Mouse (Mus musculus): ENCODE data around the gene Cpsf4.
"Not testable (repeated sequence)": the region's sequence is repeated elsewhere in the genome, so short reads cannot be mapped to it uniquely, and the experiment has no call there.

Cpsf4 gene

GRCm38 (mm10) chr5:145189416-145189815, 22.4 kb downstream of the Cpsf4 start:
- no peak for DNase-seq

GRCm38 (mm10) chr5:145190373-145190772, 23.4 kb downstream of the Cpsf4 start:
- no peak for DNase-seq

GRCm38 (mm10) chr5:145190875-145191798, 24.1 kb downstream of the Cpsf4 start:
- peak; percentile 90 for DNase-seq

- DNase-seq = no peak
Measured at GRCm38 (mm10) chr5:145191962-145192361, 24.9 kb downstream of the Cpsf4 start, which contains the start of gene Atp5j2. TSS of gene Atp5j2 (minus strand) at chr5:145192062.

- DNase-seq = no peak
Measured at GRCm38 (mm10) chr5:145200387-145200786, 33.4 kb downstream of the Cpsf4 start.

GRCm38 (mm10) chr5:145201321-145201991, 34.4 kb downstream of the Cpsf4 start, which contains the start of gene Zkscan14:
TSS of gene Zkscan14 (minus strand) at chr5:145201868.
- peak; percentile 79 for DNase-seq

- no peak for DNase-seq
Measured at GRCm38 (mm10) chr5:145202446-145202845, 35.4 kb downstream of the Cpsf4 start.

GRCm38 (mm10) chr5:145203936-145204691, 37.1 kb downstream of the Cpsf4 start, which contains the start of gene Zkscan5:
TSS of gene Zkscan5 (plus strand) at chr5:145204562.
- DNase-seq = peak; percentile 97

- no peak for DNase-seq
Measured at GRCm38 (mm10) chr5:145205041-145205440, 38.0 kb downstream of the Cpsf4 start.

GRCm38 (mm10) chr5:145207385-145207784, 40.4 kb downstream of the Cpsf4 start:
- DNase-seq = no peak

- no peak for DNase-seq
Measured at GRCm38 (mm10) chr5:145207954-145208353, 40.9 kb downstream of the Cpsf4 start.

GRCm38 (mm10) chr5:145208391-145208790, 41.4 kb downstream of the Cpsf4 start:
- DNase-seq = not testable (repeated sequence)

- no peak for DNase-seq
Measured at GRCm38 (mm10) chr5:145211340-145211739, 44.3 kb downstream of the Cpsf4 start.

GRCm38 (mm10) chr5:145212216-145212615, 45.2 kb downstream of the Cpsf4 start:
- DNase-seq = no peak

- no peak for DNase-seq
Measured at GRCm38 (mm10) chr5:145213505-145213904, 46.5 kb downstream of the Cpsf4 start.

GRCm38 (mm10) chr5:145214679-145215078, 47.7 kb downstream of the Cpsf4 start:
- DNase-seq = no peak

- DNase-seq = no peak
Measured at GRCm38 (mm10) chr5:145217746-145218145, 50.7 kb downstream of the Cpsf4 start.

- no peak for DNase-seq
Measured at GRCm38 (mm10) chr5:145218206-145218605, 51.2 kb downstream of the Cpsf4 start.

- DNase-seq = no peak
Measured at GRCm38 (mm10) chr5:145218671-145219070, 51.7 kb downstream of the Cpsf4 start.

GRCm38 (mm10) chr5:145219981-145220380, 53.0 kb downstream of the Cpsf4 start:
- DNase-seq = no peak

GRCm38 (mm10) chr5:145222840-145223239, 55.8 kb downstream of the Cpsf4 start:
- no peak for DNase-seq

GRCm38 (mm10) chr5:145223395-145223794, 56.4 kb downstream of the Cpsf4 start:
- no peak for DNase-seq

- no peak for DNase-seq
Measured at GRCm38 (mm10) chr5:145226453-145226852, 59.4 kb downstream of the Cpsf4 start.
